Mouse (Mus musculus) heart, postnatal 0 days (tissue): ENCODE measurements at regions not wholly inside any gene's neighbourhood (a gene's known extent, or its start where the extent isn't known, plus 50 kb on each side); places are given as distances from the start of the nearest gene placed in this dataset.

Source experiments
- ATAC-seq: fragments of 200-750 bp; cut with Nextera tagmentation; 2 replicates; pipeline ENCODE4 v1.8.0; 2017; ENCODE audit warnings: low read depth, moderate number of reproducible peaks, moderate library complexity; ENCODE audit not compliant: insufficient read depth
- DNase-seq: peaks from one replicate; pipeline ENCODE4 v3.0.0-alpha.2; 2016; ENCODE audit warnings: low spot score
- H3K27ac ChIP-seq: fragments of 300-500 bp; sonication (generic); 2 replicates; pipeline ENCODE4 v1.5.1; 2014; ENCODE audit warnings: low read depth, mild to moderate bottlenecking
- H3K27me3 ChIP-seq: fragments of 300-500 bp; sonication (generic); 2 replicates; pipeline ENCODE4 v1.6.1; 2014; ENCODE audit warnings: low read length, mixed read lengths; ENCODE audit not compliant: control insufficient read depth, insufficient read depth
- H3K36me3 ChIP-seq: fragments of 300-500 bp; sonication (generic); replicated peaks from 2 replicates; pipeline ENCODE4 v1.6.1; 2014; ENCODE audit warnings: low read length, mixed read lengths; ENCODE audit not compliant: control insufficient read depth, insufficient read depth
- H3K4me1 ChIP-seq: fragments of 300-500 bp; sonication (generic); 2 replicates; pipeline ENCODE4 v1.6.1; 2014; ENCODE audit warnings: antibody characterized with exemption; ENCODE audit not compliant: control insufficient read depth, insufficient read depth
- H3K4me2 ChIP-seq: fragments of 300-500 bp; sonication (generic); 2 replicates; pipeline ENCODE4 v1.6.1; 2014; ENCODE audit warnings: low read depth, mild to moderate bottlenecking, low read length, moderate library complexity
- H3K4me3 ChIP-seq: fragments of 300-500 bp; sonication (generic); 2 replicates; pipeline ENCODE4 v1.5.1; 2014; ENCODE audit warnings: low read depth, low read length
- H3K9ac ChIP-seq: fragments of 300-500 bp; sonication (generic); replicated peaks from 2 replicates; pipeline ENCODE4 v1.6.1; 2014; ENCODE audit warnings: low read depth, low read length, mixed read lengths
- H3K9me3 ChIP-seq: fragments of 300-500 bp; sonication (generic); replicated peaks from 2 replicates; pipeline ENCODE4 v1.6.1; 2016; ENCODE audit warnings: low read length; ENCODE audit not compliant: control insufficient read depth
- CTCF ChIP-seq: IDR thresholded peaks from 2 replicates; pipeline ENCODE4 v1.5.1; 2016; ENCODE audit warnings: antibody characterized with exemption, control low read depth, low read depth
- EP300 ChIP-seq: IDR thresholded peaks from 2 replicates; pipeline ENCODE4 v1.6.1; 2016; ENCODE audit warnings: antibody characterized with exemption, low read depth
- WGBS: fragments of 180-500 bp; shearing (Covaris S2); extraction: QIAGEN DNeasy Blood & Tissue Kit; methylation state at CpG from one replicate; pipeline ENCODE4 v1.1.7; 2014; 5-methylcytosine and 5-hydroxymethylcytosine counted together

DNA sequence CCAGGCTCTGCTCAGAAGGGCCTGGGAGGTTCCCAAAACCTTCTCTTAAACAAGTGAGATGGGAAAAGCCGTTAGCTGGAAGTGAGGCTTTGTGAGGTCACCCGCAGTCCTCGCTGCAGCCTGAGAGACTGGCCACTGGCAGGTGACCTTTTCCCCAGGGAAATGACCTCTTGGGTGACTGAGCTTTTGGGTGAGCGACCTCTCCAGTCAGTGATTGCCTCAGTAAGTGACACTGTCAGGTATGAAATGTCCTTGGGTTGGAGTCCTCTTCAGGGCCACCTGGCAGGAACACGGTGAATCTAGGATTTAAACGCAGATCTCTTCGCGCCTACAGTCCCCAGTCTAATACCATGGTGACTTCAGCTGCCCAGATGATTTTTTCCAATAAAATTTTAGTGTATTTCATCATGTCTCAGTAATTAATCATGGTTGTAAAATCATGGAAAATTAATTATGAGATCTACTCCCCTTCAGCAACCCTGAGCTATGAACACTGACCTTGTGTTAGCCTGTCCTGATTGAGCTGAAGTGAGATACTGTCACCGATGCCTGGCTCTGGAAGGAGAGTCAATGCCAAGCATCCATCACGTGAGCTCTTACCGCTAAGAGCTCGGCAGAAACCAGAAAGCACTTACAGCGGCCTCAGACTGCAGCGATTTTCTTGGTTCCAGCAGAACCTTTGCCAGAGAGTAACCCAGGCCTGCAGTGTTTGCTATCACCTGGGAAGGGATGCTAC is 87.5 kb upstream of the Sulf2 start:
- no peaks in the 10 kb centered on the region for H3K9me3 ChIP-seq
- no peak overlapping the region for H3K9ac ChIP-seq
- H3K4me2 ChIP-seq: no peak overlapping the region
- H3K36me3 ChIP-seq: no peaks in the 10 kb centered on the region
- ATAC-seq (peak; percentile 48; the same call in 1 of the 2 replicates), DNase-seq (peak; percentile 41)
- H3K4me1 ChIP-seq: no peaks in the 10 kb centered on the region
- TF ChIP-seq EP300 (no peak), CTCF (no peak)
- WGBS: 66% methylated on average over 14 of the region's 14 CpGs
- H3K4me3 ChIP-seq: no peak overlapping the region
- H3K27ac ChIP-seq: no peak overlapping the region
- H3K27me3 ChIP-seq: no peaks in the 10 kb centered on the region

DNA sequence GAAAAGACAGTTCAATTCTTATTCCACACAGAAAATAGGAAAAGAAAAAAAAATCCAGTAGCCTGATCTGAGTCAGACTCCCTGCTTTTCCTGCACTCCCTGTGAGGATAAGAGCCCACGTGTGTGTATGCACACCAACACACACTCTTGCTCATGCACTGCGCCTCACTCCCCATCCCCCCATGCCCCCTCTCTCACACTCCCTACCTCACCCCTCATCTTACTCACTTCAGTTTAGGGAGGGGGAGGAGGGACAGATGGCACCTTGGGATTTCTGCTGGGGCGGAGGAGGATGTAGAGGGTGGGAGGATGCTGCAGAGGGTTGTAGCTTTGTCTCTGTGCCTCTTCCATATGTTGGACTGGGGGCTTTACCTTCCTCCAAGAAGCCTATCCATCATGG is 85.8 kb upstream of the Sulf2 start:
- no peak for DNase-seq
- Histone ChIP-seq H3K9ac (no peak overlapping the region), H3K4me1 (no peaks in the 10 kb centered on the region), H3K27me3 (no peaks in the 10 kb centered on the region), H3K4me2 (no peak overlapping the region), H3K27ac (no peak overlapping the region), H3K36me3 (no peaks in the 10 kb centered on the region), H3K4me3 (no peak overlapping the region), H3K9me3 (no peaks in the 10 kb centered on the region)
- WGBS: 85% methylated on average over 3 of the region's 3 CpGs
- no peak for TF ChIP-seq CTCF
- TF ChIP-seq EP300: no peak
- ATAC-seq: no peak

DNA sequence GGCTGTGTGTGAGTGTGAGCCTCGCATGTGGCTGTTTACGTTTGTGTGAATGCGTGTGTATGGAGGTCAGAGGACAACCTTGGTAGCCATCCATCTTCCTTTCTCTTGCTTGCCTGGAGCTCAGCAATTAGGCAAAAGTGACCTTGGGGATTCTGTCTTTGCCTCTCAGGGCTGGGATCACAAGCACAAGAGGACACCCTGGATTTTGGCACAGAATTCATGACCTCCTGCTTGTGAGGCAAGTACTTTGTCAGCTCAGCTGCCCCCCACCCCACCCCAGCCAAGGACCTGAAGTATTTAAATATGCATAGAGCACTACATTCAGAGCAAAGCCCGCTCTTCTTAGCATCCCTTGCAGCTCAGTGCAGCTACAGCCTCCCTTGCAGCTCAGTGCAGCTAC is 84.6 kb upstream of the Sulf2 start:
- Histone ChIP-seq H3K27me3 (no peaks in the 10 kb centered on the region), H3K27ac (no peak overlapping the region), H3K9me3 (no peaks in the 10 kb centered on the region), H3K4me1 (no peaks in the 10 kb centered on the region), H3K36me3 (no peaks in the 10 kb centered on the region), H3K4me3 (no peak overlapping the region), H3K9ac (no peak overlapping the region), H3K4me2 (no peak overlapping the region)
- DNase-seq (no peak), ATAC-seq (no peak)
- no peak for TF ChIP-seq EP300
- no peak for TF ChIP-seq CTCF
- WGBS: 90% methylated on average over 4 of the region's 4 CpGs

DNA sequence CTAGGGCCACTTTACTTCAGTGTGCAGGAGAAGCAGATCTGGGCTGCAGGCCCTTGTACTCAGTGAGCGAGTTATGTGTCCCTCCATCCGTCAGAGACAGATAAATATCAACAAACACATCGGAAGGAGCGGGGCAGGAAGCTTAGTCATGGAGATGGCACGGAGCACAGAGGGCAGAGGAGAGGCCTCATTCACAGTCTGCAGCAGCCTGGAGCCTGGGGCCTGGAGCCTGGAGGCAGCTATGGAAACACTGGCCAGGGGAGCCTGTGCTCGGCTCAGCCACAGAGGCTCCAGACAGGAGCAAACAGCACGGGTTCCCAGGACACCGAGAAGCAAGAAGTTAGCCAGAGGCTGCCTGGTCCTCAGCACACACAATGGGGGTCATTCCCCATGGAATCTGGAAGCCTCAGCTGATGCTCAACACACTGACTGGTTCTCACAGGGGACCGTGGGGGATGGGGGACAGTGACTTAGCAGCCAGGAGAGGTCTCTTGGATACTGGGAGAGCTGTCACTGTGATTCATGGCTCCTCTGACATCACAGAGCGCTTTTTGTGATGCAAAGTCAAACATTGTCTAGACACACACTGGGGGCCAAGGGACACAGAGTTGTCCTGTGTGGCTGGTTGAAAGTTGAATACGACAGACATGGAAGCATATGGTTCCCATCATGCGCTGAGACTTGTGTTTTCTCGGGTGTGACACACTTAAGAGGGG is 82.2 kb upstream of the Sulf2 start:
- WGBS: 56% methylated on average over 13 of the region's 13 CpGs
- no peak for TF ChIP-seq CTCF
- TF ChIP-seq EP300: no peak
- Histone ChIP-seq H3K9me3 (no peaks in the 10 kb centered on the region), H3K27me3 (no peaks in the 10 kb centered on the region), H3K9ac (no peak overlapping the region), H3K4me2 (no peak overlapping the region), H3K36me3 (no peaks in the 10 kb centered on the region), H3K27ac (no peak overlapping the region), H3K4me1 (peaks cover 7% of the 10 kb centered on the region; the same call in 1 of the 2 replicates), H3K4me3 (no peak overlapping the region)
- ATAC-seq: peak; percentile 19; the same call in 1 of the 2 replicates
- DNase-seq: no peak

DNA sequence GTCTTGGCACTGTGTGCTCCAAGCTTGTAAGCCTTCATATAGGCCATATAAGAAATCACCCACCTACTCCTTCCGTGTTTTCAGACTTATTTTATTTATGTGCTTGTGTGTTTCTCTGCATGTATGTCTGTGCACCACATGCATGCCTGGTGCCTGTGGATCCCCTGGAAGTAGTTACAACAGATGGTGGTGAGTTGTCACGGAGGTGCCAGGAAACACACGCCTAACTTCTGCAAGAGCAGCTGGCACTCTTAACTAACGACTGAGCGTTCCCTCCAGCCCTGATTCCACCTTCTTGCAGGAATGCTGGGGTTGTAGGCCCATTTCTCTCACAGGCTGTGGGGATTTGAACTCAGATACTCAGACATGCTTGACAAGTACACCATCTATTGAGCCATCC is 80.6 kb upstream of the Sulf2 start:
- Histone ChIP-seq H3K36me3 (no peaks in the 10 kb centered on the region), H3K27ac (no peak overlapping the region), H3K27me3 (no peaks in the 10 kb centered on the region), H3K9me3 (no peaks in the 10 kb centered on the region), H3K9ac (no peak overlapping the region), H3K4me3 (no peak overlapping the region), H3K4me2 (no peak overlapping the region), H3K4me1 (peaks cover 15% of the 10 kb centered on the region; the same call in 1 of the 2 replicates)
- ATAC-seq: no peak
- WGBS: 88% methylated on average over 5 of the region's 5 CpGs
- no peak for DNase-seq
- no peak for TF ChIP-seq EP300
- no peak for TF ChIP-seq CTCF
